Mouse (Mus musculus) forebrain, embryonic 16.5 days (tissue): ENCODE data around the gene Thrap3. TPM values are rescaled to one million over a fixed set of nuclear protein-coding genes. Genes with fewer than 3 reads are reported as not detected.

Source experiments
- ATAC-seq: fragments of 200-750 bp; cut with Nextera tagmentation; 2 replicates; pipeline ENCODE4 v1.8.0; 2017; ENCODE audit warnings: mild to moderate bottlenecking, moderate library complexity
- H3K27ac ChIP-seq: fragments of 300-500 bp; sonication (generic); 2 replicates; pipeline ENCODE4 v1.5.1; 2014; ENCODE audit warnings: low read length, control low read depth
- H3K27me3 ChIP-seq: fragments of 300-500 bp; sonication (generic); replicated peaks from 2 replicates; pipeline ENCODE4 v1.6.1; 2014; ENCODE audit warnings: low read length; ENCODE audit not compliant: control insufficient read depth, insufficient read depth
- H3K36me3 ChIP-seq: fragments of 300-500 bp; sonication (generic); 2 replicates; pipeline ENCODE4 v1.6.1; 2014; ENCODE audit not compliant: control insufficient read depth, insufficient read depth
- H3K4me1 ChIP-seq: fragments of 300-500 bp; sonication (generic); replicated peaks from 2 replicates; pipeline ENCODE4 v1.6.1; 2014; ENCODE audit warnings: low read length; ENCODE audit not compliant: control insufficient read depth, insufficient read depth
- H3K4me2 ChIP-seq: fragments of 300-500 bp; sonication (generic); 2 replicates; pipeline ENCODE4 v1.6.1; 2014; ENCODE audit warnings: mild to moderate bottlenecking, low read length, control low read depth
- H3K4me3 ChIP-seq: fragments of 300-500 bp; sonication (generic); replicated peaks from 2 replicates; pipeline ENCODE4 v1.5.1; 2014; ENCODE audit warnings: mild to moderate bottlenecking, low read length, control low read depth
- H3K9ac ChIP-seq: fragments of 300-500 bp; sonication (generic); replicated peaks from 2 replicates; pipeline ENCODE4 v1.6.1; 2014; ENCODE audit warnings: low read depth, low read length, control low read depth
- H3K9me3 ChIP-seq: fragments of 300-500 bp; sonication (generic); 2 replicates; pipeline ENCODE4 v1.6.1; 2016; ENCODE audit warnings: low read length; ENCODE audit not compliant: control insufficient read depth
- WGBS: fragments of 180-500 bp; shearing (Covaris S2); extraction: QIAGEN DNeasy Blood & Tissue Kit; methylation state at CpG from one replicate; pipeline ENCODE4 v1.1.7; 2014; 5-methylcytosine and 5-hydroxymethylcytosine counted together
- polyA plus RNA-seq: library from polyadenylated mRNA; unstranded; fragments of >200 nt; fragmentation: Nextera tagmentation; extraction: Ambion mirVana; gene quantifications from 2 replicates; pipeline ENCODE4 v1.2.1, GENCODE M21; 2015

The Thrap3 gene
- polyA plus RNA-seq, 1 experiment from 2014 or later: 172 TPM

DNA sequence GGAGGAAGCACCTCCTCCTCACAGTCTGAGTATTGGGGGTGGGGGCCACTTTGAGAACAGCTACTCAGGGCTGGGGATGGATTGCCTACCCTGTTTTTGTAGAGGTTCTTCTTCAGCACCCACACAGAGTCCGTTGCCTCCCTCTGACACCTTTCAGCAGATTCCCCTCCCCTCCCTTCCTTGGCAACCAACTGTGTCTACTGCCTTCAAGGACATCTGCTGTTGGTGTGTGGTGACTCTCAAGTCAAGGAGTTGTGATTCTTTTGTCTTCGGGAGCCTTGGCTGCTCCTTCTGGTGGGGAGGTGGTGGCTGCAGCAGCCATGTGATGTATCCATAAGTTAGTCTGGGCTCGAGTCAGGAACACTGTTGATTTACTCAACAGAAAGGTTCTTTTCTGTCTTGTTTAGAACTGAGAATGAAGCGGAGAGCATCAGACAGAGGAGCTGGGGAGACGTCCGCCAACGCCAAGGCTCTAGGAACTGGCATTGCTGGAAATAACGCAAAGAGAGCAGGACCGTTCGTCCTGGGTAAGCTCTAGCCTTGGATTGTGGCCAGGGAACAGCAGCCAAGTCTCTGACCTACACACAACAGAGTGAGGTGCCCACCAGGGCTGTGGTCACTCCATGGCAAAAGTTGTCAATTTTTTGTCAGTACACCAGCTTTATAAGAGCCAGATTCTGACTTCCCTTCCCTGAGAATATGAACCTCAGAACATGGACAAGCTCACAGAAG, 79.1 kb downstream of the Thrap3 start:
- Histone ChIP-seq H3K27ac (no peak overlapping the region), H3K4me3 (no peak overlapping the region), H3K9ac (no peak overlapping the region), H3K36me3 (peaks cover 13% of the 10 kb centered on the region), H3K4me1 (peaks cover 7% of the 10 kb centered on the region), H3K4me2 (no peak overlapping the region), H3K9me3 (0 out of 2 replicates have a peak, but pooled peaks cover 6% of the 10 kb centered on the region), H3K27me3 (no peaks in the 10 kb centered on the region)
- 73% methylated on average over 10 of the region's 10 CpGs for WGBS
- no peak for ATAC-seq

DNA sequence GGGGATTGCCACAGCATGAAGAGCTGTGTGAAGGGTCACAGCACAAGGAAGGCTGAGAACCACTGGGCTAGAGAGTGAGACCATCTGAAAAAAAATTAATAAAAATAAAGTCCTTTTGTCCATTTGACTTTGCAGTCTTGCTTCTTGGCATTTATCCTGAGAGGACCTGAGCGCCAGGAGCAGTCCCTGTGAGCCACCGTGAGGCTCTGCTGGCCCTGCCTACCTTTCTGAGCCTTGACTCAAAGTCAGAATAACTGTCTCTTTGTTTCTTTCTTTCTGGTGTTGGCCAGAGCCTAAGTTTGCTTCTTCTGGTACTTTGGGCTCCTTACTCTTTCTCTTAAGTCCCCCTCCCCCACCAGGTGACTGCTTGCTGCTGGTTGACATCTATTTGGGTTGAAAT, 82.1 kb downstream of the Thrap3 start:
- WGBS: 86% methylated on average over 2 of the region's 2 CpGs

DNA sequence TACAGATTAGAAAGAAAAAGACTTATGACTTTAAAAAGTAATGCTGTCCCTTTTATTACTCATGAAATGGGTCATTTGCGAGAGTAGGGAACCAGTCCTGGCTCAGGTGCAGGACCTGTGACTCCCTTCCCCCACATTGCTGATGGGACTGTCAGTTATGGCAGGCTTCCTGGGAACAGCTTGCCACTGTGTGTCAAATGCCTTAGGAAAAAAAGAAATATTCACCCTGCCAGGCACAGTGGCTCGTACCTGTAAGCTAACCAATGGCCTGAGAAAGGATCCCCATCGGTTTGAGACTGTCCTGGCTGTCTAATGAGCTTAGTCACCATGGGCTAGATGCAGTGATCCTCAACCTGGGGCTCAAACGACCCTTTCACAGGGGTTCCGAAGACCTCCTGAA, 82.5 kb downstream of the Thrap3 start:
- Histone ChIP-seq H3K36me3 (peaks cover 4% of the 10 kb centered on the region; the same call in 1 of the 2 replicates), H3K4me3 (no peak overlapping the region), H3K27ac (0 out of 2 replicates have a peak overlapping the region, but pooled peaks have one; percentile 19), H3K27me3 (no peaks in the 10 kb centered on the region), H3K9me3 (0 out of 2 replicates have a peak, but pooled peaks cover 6% of the 10 kb centered on the region), H3K4me1 (peaks cover 14% of the 10 kb centered on the region), H3K4me2 (no peak overlapping the region), H3K9ac (no peak overlapping the region)
- ATAC-seq: no peak
- 86% methylated on average over 5 of the region's 5 CpGs for WGBS

More for the DNA sequence above, 82.1 kb downstream of the Thrap3 start:
- peaks cover 4% of the 10 kb centered on the region; the same call in 1 of the 2 replicates for H3K36me3 ChIP-seq
- no peak overlapping the region for H3K9ac ChIP-seq
- H3K9me3 ChIP-seq: 0 out of 2 replicates have a peak, but pooled peaks cover 6% of the 10 kb centered on the region
- no peak overlapping the region for H3K4me2 ChIP-seq
- no peak for ATAC-seq
- no peaks in the 10 kb centered on the region for H3K27me3 ChIP-seq
- peaks cover 14% of the 10 kb centered on the region for H3K4me1 ChIP-seq
- H3K4me3 ChIP-seq: no peak overlapping the region
- no peak overlapping the region for H3K27ac ChIP-seq

DNA sequence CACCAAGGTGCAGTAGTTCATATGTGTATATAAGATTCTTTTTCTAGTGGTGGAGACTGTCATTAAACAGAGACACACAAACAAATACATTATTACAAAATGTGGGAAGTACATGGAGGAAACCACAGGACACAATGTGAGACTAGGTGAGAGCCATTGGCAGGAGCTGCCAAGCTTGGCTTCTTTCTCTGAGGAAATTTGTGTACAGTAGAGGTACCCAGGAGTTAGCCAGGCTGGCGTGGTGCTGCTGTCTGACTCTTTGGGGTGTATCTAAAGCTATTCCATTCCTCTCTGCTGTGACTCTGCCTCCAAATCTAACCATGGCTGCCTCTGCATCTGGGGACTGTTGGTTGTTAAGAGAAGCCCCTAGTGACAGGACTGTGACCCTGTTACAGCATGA, 83.5 kb downstream of the Thrap3 start:
- H3K4me3 ChIP-seq: no peak overlapping the region
- whole genome bisulfite sequencing: 90% methylated on average over 1 of the region's 1 CpGs
- ATAC-seq: no peak
- H3K4me1 ChIP-seq: peaks cover 14% of the 10 kb centered on the region
- no peak overlapping the region for H3K9ac ChIP-seq
- H3K27ac ChIP-seq: peak overlapping the region; percentile 74
- 0 out of 2 replicates have a peak, but pooled peaks cover 6% of the 10 kb centered on the region for H3K9me3 ChIP-seq
- no peaks in the 10 kb centered on the region for H3K27me3 ChIP-seq
- H3K4me2 ChIP-seq: no peak overlapping the region
- peaks cover 2% of the 10 kb centered on the region; the same call in 1 of the 2 replicates for H3K36me3 ChIP-seq

DNA sequence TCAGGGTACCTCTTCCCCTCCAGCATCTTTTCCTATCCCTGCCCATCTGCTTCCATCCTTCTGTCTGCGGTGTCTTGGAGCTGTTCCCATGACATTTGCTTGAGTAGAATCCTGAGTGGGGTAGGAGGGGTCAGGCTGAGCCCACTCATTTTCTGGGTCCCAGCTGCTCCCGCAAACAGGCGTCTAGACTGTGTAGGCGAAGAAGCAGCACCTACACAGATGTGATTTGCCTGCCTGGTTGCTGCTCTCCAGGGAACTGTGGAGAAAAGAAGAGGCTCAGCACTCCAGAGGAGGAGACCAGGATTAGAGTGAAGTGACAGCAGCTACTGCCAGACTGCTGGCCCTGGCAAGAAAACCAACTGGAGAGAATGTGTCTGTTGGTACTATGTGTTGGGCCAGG, 83.9 kb downstream of the Thrap3 start:
- no peak overlapping the region for H3K4me3 ChIP-seq
- H3K36me3 ChIP-seq: peaks cover 2% of the 10 kb centered on the region; the same call in 1 of the 2 replicates
- H3K27me3 ChIP-seq: no peaks in the 10 kb centered on the region
- 0 out of 2 replicates have a peak, but pooled peaks cover 6% of the 10 kb centered on the region for H3K9me3 ChIP-seq
- H3K4me2 ChIP-seq: no peak overlapping the region
- ATAC-seq: peak; percentile 52; the same call in 1 of the 2 replicates
- H3K9ac ChIP-seq: no peak overlapping the region
- peak overlapping the region; percentile 74 for H3K27ac ChIP-seq
- WGBS: 71% methylated on average over 4 of the region's 4 CpGs
- H3K4me1 ChIP-seq: peaks cover 14% of the 10 kb centered on the region

DNA sequence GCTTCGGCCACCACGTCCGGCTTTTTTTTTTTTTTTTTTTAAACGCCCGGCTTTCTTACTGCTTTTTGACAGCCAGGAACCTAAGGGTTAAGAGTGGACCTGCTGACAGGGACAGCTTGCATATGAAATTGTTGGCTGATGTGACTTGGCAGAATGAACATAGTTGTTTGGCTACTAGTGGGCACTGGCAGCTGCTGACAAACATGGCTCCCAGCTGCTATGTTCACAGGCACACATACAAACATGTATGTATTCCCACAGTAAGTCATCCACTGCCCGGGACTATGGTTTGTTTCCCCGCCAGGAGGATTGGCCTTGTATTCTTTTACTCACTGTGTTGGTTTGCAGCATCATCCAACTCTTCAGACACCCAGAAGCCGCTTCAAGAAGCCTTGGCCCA, 85.4 kb downstream of the Thrap3 start:
- ATAC-seq: no peak
- Histone ChIP-seq H3K27ac (no peak overlapping the region), H3K4me2 (no peak overlapping the region), H3K9me3 (0 out of 2 replicates have a peak, but pooled peaks cover 6% of the 10 kb centered on the region), H3K9ac (no peak overlapping the region), H3K36me3 (peaks cover 2% of the 10 kb centered on the region; the same call in 1 of the 2 replicates), H3K4me1 (peaks cover 11% of the 10 kb centered on the region), H3K27me3 (no peaks in the 10 kb centered on the region), H3K4me3 (no peak overlapping the region)
- WGBS: 79% methylated on average over 8 of the region's 8 CpGs

DNA sequence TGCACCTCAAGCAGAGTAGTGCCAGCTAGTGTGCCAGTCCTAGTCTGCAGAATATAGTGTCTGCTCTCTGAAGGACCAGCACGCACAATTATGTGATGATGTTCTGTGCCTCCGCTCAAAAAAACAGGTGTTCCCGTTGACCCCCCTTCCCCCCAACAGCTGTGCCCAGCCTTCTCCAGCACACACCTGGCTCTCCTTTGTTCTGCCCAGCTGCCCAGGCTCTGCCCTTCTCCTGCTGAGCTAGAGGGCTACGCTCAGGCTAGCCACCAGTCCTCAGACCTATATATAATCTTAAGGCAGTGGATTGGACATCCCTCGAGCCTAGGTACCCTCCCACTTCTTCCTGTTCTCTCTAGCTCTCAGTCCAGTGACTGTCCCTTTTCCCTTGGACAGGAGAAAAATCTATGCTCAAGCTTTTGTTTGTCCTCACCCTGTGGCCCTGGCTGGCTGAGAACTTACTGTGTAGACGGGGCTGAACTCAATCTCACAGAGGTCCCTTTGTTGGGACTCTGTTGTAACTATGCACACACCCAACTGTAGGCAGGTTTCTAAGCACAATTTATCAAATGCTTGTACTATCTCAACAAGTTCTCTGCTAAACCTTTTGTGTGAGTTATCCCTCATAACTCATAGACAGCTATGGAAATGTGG, 86.6 kb downstream of the Thrap3 start:
- H3K27me3 ChIP-seq: no peaks in the 10 kb centered on the region
- 73% methylated on average over 6 of the region's 6 CpGs for WGBS
- H3K36me3 ChIP-seq: peaks cover under 1% of the 10 kb centered on the region; the same call in 1 of the 2 replicates
- H3K4me1 ChIP-seq: peaks cover 15% of the 10 kb centered on the region
- H3K27ac ChIP-seq: no peak overlapping the region
- no peak overlapping the region for H3K9ac ChIP-seq
- no peaks in the 10 kb centered on the region for H3K9me3 ChIP-seq
- no peak for ATAC-seq
- no peak overlapping the region for H3K4me2 ChIP-seq
- no peak overlapping the region for H3K4me3 ChIP-seq

DNA sequence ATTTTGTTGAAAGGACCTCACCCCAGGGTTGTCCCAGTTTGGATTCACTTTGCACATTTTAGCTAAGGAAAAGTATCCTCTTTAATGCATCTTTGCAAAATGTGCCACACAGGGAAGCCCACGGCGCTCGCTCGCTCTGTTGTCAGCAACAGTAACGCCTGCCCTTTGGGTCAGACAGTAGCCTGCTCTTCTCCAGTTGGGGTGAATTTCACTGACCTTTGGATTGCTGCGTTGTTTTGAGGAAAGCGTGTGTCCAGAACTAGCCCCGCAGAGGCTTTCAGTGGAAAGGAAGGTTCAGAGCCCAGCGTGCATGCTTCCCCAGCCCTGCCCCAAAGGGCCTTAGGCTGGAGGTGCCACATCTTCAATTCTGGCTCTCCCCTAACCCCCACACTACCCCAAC, 87.1 kb downstream of the Thrap3 start:
- Histone ChIP-seq H3K9me3 (no peaks in the 10 kb centered on the region), H3K9ac (no peak overlapping the region), H3K4me2 (no peak overlapping the region), H3K4me3 (no peak overlapping the region), H3K27ac (no peak overlapping the region), H3K4me1 (peaks cover 21% of the 10 kb centered on the region), H3K36me3 (no peaks in the 10 kb centered on the region), H3K27me3 (no peaks in the 10 kb centered on the region)
- 91% methylated on average over 9 of the region's 9 CpGs for WGBS
- no peak for ATAC-seq
